25 mouse cellular contexts compared by ENCODE assay signal in genomic region chr10:128968341-128968749, GRCm38 (mm10). TPM values are rescaled to one million over a fixed set of nuclear protein-coding genes. Genes with fewer than 3 reads are reported as not detected.
A peak's percentile ranks its signal among the peaks of the same experiment; 100 is the strongest.
DNase-seq lines count a peak whose midpoint lies in the region; ATAC-seq and TF ChIP-seq lines count a peak whose summit lies in the region.
"Had no signal": no experiment of that assay in that cellular context is flagged by ENCODE, and none has a peak within 500 bp of the region (broad histone marks: within the 10 kb centered on the region; RNA-seq: fewer than 3 reads in every experiment).

No protein-coding gene starts in this region.

- H3K79me2 ChIP-seq in MEL (ENCODE audit: control insufficient read depth, insufficient read depth, low read length, poor library complexity), result no peaks in the 10 kb centered on the region

- 13% methylated on average over 1 of the region's 1 CpGs for WGBS in lung, embryonic 14.5 days
- 5% methylated on average over 1 of the region's 1 CpGs for WGBS in lung, adult 2 months
- WGBS in intestine, embryonic 16.5 days, result 25% methylated on average over 1 of the region's 1 CpGs
- 7% methylated on average over 1 of the region's 1 CpGs for WGBS in stomach, embryonic 15.5 days
- WGBS in hindbrain, embryonic 12.5 days, result 35% methylated on average over 1 of the region's 1 CpGs
- 21% methylated on average over 1 of the region's 1 CpGs for WGBS in heart, embryonic 11.5 days (ENCODE audit: insufficient replicate concordance)

- no peaks in the 10 kb centered on the region for H3K27me3 ChIP-seq in lung, embryonic 14.5 days (ENCODE audit: insufficient read depth, low read length)
- peaks cover 0 to 2% of the 10 kb centered on the region in 2 experiments; a peak in 1 of 4 replicates for H3K27me3 ChIP-seq in MEL (ENCODE audit: control insufficient read depth in 1 of 2, insufficient read depth in 2 of 2, low read length in 2 of 2)
- no peaks in the 10 kb centered on the region for H3K27me3 ChIP-seq in intestine, embryonic 16.5 days (replicated peaks; ENCODE audit: control insufficient read depth, insufficient read depth, low read length)
- no peaks in the 10 kb centered on the region for H3K27me3 ChIP-seq in stomach, embryonic 15.5 days (replicated peaks)
- H3K27me3 ChIP-seq in hindbrain, embryonic 12.5 days, result no peaks in the 10 kb centered on the region
- H3K27me3 ChIP-seq in heart, embryonic 11.5 days (ENCODE audit: control insufficient read depth, insufficient read depth, low read length), result no peaks in the 10 kb centered on the region
- H3K27me3 ChIP-seq: forebrain, embryonic 15.5 days; limb, embryonic 13.5 days; midbrain, embryonic 13.5 days; neural tube, embryonic 13.5 days had no signal

- H3K4me1 ChIP-seq in lung, embryonic 14.5 days (ENCODE audit: insufficient read depth), result no peaks in the 10 kb centered on the region
- H3K4me1 ChIP-seq in lung, adult 2 months (ENCODE audit: control insufficient read depth, insufficient read depth, low read length), result peaks cover 3% of the 10 kb centered on the region; the same call in 1 of the 2 replicates
- H3K4me1 ChIP-seq in MEL (ENCODE audit: control insufficient read depth in 1 of 2, insufficient read depth in 2 of 2, low read length in 2 of 2), result no peaks in the 10 kb centered on the region; a peak in 1 of 4 replicates
- peaks cover 12% of the 10 kb centered on the region; the same call in 1 of the 2 replicates for H3K4me1 ChIP-seq in intestine, embryonic 16.5 days (ENCODE audit: control insufficient read depth, insufficient read depth, low read length)
- H3K4me1 ChIP-seq in stomach, embryonic 15.5 days, result peaks cover 8% of the 10 kb centered on the region; the same call in 1 of the 2 replicates
- no peaks in the 10 kb centered on the region for H3K4me1 ChIP-seq in hindbrain, embryonic 12.5 days
- no peaks in the 10 kb centered on the region for H3K4me1 ChIP-seq in heart, embryonic 11.5 days (ENCODE audit: control insufficient read depth, insufficient read depth, low read length)
- H3K4me1 ChIP-seq: embryonic facial prominence, embryonic 13.5 days; forebrain, embryonic 15.5 days; hindbrain, embryonic 10.5 days; limb, embryonic 13.5 days; liver, embryonic 15.5 days; midbrain, embryonic 13.5 days; neural tube, embryonic 13.5 days had no signal

- no peak overlapping the region for H3K4me2 ChIP-seq in lung, embryonic 14.5 days
- H3K4me2 ChIP-seq in intestine, embryonic 16.5 days (ENCODE audit: low read depth, low read length), result no peak overlapping the region
- no peak overlapping the region for H3K4me2 ChIP-seq in stomach, embryonic 15.5 days
- H3K4me2 ChIP-seq in hindbrain, embryonic 12.5 days (replicated peaks), result no peak overlapping the region
- H3K4me2 ChIP-seq in heart, embryonic 11.5 days, result no peak overlapping the region
- H3K4me2 ChIP-seq: embryonic facial prominence, embryonic 13.5 days; forebrain, embryonic 15.5 days; limb, embryonic 13.5 days; liver, embryonic 15.5 days; midbrain, embryonic 13.5 days; neural tube, embryonic 13.5 days had no signal

- TF ChIP-seq EP300 in MEL (IDR thresholded peaks at IDR 0.05; ENCODE audit: low read depth in 1 of 2, low read length in 2 of 2), result no peak

- no peak overlapping the region for H3K4me3 ChIP-seq in lung, embryonic 14.5 days (ENCODE audit: low read depth, low read length)
- H3K4me3 ChIP-seq in lung, adult 2 months (replicated peaks; ENCODE audit: extremely low read depth, low read depth, low read length), result no peak overlapping the region
- H3K4me3 ChIP-seq in MEL (ENCODE audit: control insufficient read depth in 1 of 2, insufficient read depth in 1 of 2, low read depth in 2 of 2, low read length in 2 of 2), result no peak overlapping the region
- no peak overlapping the region for H3K4me3 ChIP-seq in intestine, embryonic 16.5 days (ENCODE audit: low read length)
- no peak overlapping the region for H3K4me3 ChIP-seq in stomach, embryonic 15.5 days (replicated peaks)
- H3K4me3 ChIP-seq in hindbrain, embryonic 12.5 days, result no peak overlapping the region
- no peak overlapping the region for H3K4me3 ChIP-seq in heart, embryonic 11.5 days (ENCODE audit: low read depth, low read length)
- H3K4me3 ChIP-seq: embryonic facial prominence, embryonic 13.5 days; forebrain, embryonic 15.5 days; hindbrain, embryonic 10.5 days; limb, embryonic 13.5 days; liver, embryonic 15.5 days; midbrain, embryonic 13.5 days; neural tube, embryonic 13.5 days had no signal

- H3K9me3 ChIP-seq in lung, embryonic 14.5 days (ENCODE audit: low read depth, low read length), result no peaks in the 10 kb centered on the region
- no peaks in the 10 kb centered on the region for H3K9me3 ChIP-seq in MEL (replicated peaks; ENCODE audit: insufficient read depth, low read length)
- H3K9me3 ChIP-seq in intestine, embryonic 16.5 days (ENCODE audit: control insufficient read depth, low read length), result no peaks in the 10 kb centered on the region
- no peaks in the 10 kb centered on the region for H3K9me3 ChIP-seq in stomach, embryonic 15.5 days
- H3K9me3 ChIP-seq in hindbrain, embryonic 12.5 days (replicated peaks), result no peaks in the 10 kb centered on the region
- H3K9me3 ChIP-seq in heart, embryonic 11.5 days (replicated peaks; ENCODE audit: control insufficient read depth, low read length), result no peaks in the 10 kb centered on the region
- H3K9me3 ChIP-seq: embryonic facial prominence, embryonic 13.5 days; forebrain, embryonic 15.5 days; hindbrain, embryonic 10.5 days; limb, embryonic 13.5 days; liver, embryonic 15.5 days; midbrain, embryonic 13.5 days; neural tube, embryonic 13.5 days had no signal

- TF ChIP-seq CTCF in lung, embryonic 14.5 days (IDR thresholded peaks at IDR 0.05; ENCODE audit: low read depth), result no peak
- TF ChIP-seq CTCF in lung, adult 2 months (IDR thresholded peaks at IDR 0.05; ENCODE audit: insufficient read depth, low read length), result no peak
- no peak for TF ChIP-seq CTCF in MEL (IDR thresholded peaks at IDR 0.05 in 2 of 3, conservative IDR thresholded peaks at IDR 0.05 in 1 of 3; ENCODE audit: control insufficient read depth in 1 of 3, insufficient read depth in 1 of 3, low read depth in 2 of 3, low read length in 3 of 3, poor library complexity in 1 of 3, severe bottlenecking in 1 of 3)

- no peaks in the 10 kb centered on the region for H3K36me3 ChIP-seq in lung, embryonic 14.5 days (ENCODE audit: insufficient read depth)
- no peaks in the 10 kb centered on the region; a peak in 1 of 4 replicates for H3K36me3 ChIP-seq in MEL (ENCODE audit: control insufficient read depth in 1 of 2, insufficient read depth in 2 of 2, low read length in 2 of 2)
- no peaks in the 10 kb centered on the region for H3K36me3 ChIP-seq in intestine, embryonic 16.5 days (ENCODE audit: control insufficient read depth, insufficient read depth, low read length)
- H3K36me3 ChIP-seq in stomach, embryonic 15.5 days, result no peaks in the 10 kb centered on the region
- H3K36me3 ChIP-seq in hindbrain, embryonic 12.5 days, result no peaks in the 10 kb centered on the region
- no peaks in the 10 kb centered on the region for H3K36me3 ChIP-seq in heart, embryonic 11.5 days (ENCODE audit: control insufficient read depth, insufficient read depth, low read length)
- H3K36me3 ChIP-seq: embryonic facial prominence, embryonic 13.5 days; forebrain, embryonic 15.5 days; hindbrain, embryonic 10.5 days; limb, embryonic 13.5 days; liver, embryonic 15.5 days; midbrain, embryonic 13.5 days; neural tube, embryonic 13.5 days had no signal

- TF ChIP-seq POLR2A in lung, adult 2 months (IDR thresholded peaks at IDR 0.05; ENCODE audit: borderline replicate concordance, extremely low read depth, low read depth, low read length), result no peak
- TF ChIP-seq POLR2A in MEL (IDR thresholded peaks at IDR 0.05; ENCODE audit: control insufficient read depth in 1 of 2, insufficient read depth in 1 of 2, low read depth in 1 of 2, low read length in 2 of 2, poor library complexity in 1 of 2), result no peak

- no peak overlapping the region for H3K9ac ChIP-seq in lung, embryonic 14.5 days
- H3K9ac ChIP-seq in MEL (ENCODE audit: control insufficient read depth, low read depth, low read length, poor library complexity, severe bottlenecking), result no peak overlapping the region
- H3K9ac ChIP-seq in intestine, embryonic 16.5 days (ENCODE audit: low read depth, low read length), result no peak overlapping the region
- H3K9ac ChIP-seq in stomach, embryonic 15.5 days, result no peak overlapping the region
- no peak overlapping the region for H3K9ac ChIP-seq in hindbrain, embryonic 12.5 days
- H3K9ac ChIP-seq in heart, embryonic 11.5 days (ENCODE audit: low read depth, low read length), result no peak overlapping the region
- H3K9ac ChIP-seq: embryonic facial prominence, embryonic 13.5 days; forebrain, embryonic 15.5 days; limb, embryonic 13.5 days; liver, embryonic 15.5 days; midbrain, embryonic 13.5 days; neural tube, embryonic 13.5 days had no signal

- DNase-seq in lung, embryonic 14.5 days, result peak; percentile 59
- no peak for DNase-seq in lung, adult 2 months
- no peak for DNase-seq in MEL (ENCODE audit: low read depth, low spot score)
- no peak for DNase-seq in gastrocnemius, adult 8-10 months (ENCODE audit: low spot score in 2 of 2)
- DNase-seq: cerebellum, adult 9-11 months; right cerebral cortex, adult 18-20 months; thymus, postnatal 4 days had no signal

- no peak for TF ChIP-seq RAD21 in MEL (IDR thresholded peaks at IDR 0.05; ENCODE audit: low read depth, low read length)

- peak; percentile 93 for ATAC-seq in lung, embryonic 14.5 days (ENCODE audit: insufficient read depth)
- ATAC-seq in intestine, embryonic 16.5 days, result peak; percentile 68
- peak; percentile 92 for ATAC-seq in stomach, embryonic 15.5 days (ENCODE audit: insufficient read depth, low FRiP score, low read depth)
- ATAC-seq in hindbrain, embryonic 12.5 days (ENCODE audit: low FRiP score), result no peak
- ATAC-seq in heart, embryonic 11.5 days (replicated peaks; ENCODE audit: insufficient number of reproducible peaks, low FRiP score, low TSS enrichment), result no peak
- ATAC-seq: forebrain, embryonic 15.5 days; midbrain, embryonic 13.5 days had no signal

- peak overlapping the region; percentile 79; the same call in 1 of the 2 replicates for H3K27ac ChIP-seq in lung, embryonic 14.5 days (ENCODE audit: low read depth)
- H3K27ac ChIP-seq in MEL (ENCODE audit: control insufficient read depth, low read depth, low read length), result no peak overlapping the region
- no peak overlapping the region for H3K27ac ChIP-seq in intestine, embryonic 16.5 days (ENCODE audit: low read length)
- H3K27ac ChIP-seq in stomach, embryonic 15.5 days, result peak overlapping the region; percentile 63; the same call in 1 of the 2 replicates
- no peak overlapping the region for H3K27ac ChIP-seq in hindbrain, embryonic 12.5 days
- no peak overlapping the region for H3K27ac ChIP-seq in heart, embryonic 11.5 days (ENCODE audit: low read depth, low read length)
- H3K27ac ChIP-seq: embryonic facial prominence, embryonic 13.5 days; forebrain, embryonic 15.5 days; hindbrain, embryonic 10.5 days; limb, embryonic 13.5 days; liver, embryonic 15.5 days; midbrain, embryonic 13.5 days; neural tube, embryonic 13.5 days had no signal

RNA-seq across cellular contexts. Expression of gene Mettl7b, which starts 7.6 kb away (rescaled TPM):
- not detected in 2 replicates for polyA plus RNA-seq in lung, embryonic 14.5 days (2014; fragmentation: Nextera tagmentation; extraction: Ambion mirVana)
- polyA plus RNA-seq in lung, adult 2 months (2012; rRNA removed), result 0.66 and 0.77 TPM in 2 replicates
- total RNA-seq in MEL (2012; rRNA removed), result not detected in 2 replicates
- not detected for polyA plus RNA-seq in MEL (2012; ENCODE audit: insufficient read depth in 1 of 2, insufficient read length in 2 of 2, low read depth in 1 of 2, low replicate concordance in 2 of 2, missing spikeins in 1 of 2)
- polyA plus RNA-seq in intestine, embryonic 16.5 days (2015; fragmentation: Nextera tagmentation; extraction: Ambion mirVana), result 23.2 and 28.6 TPM in 2 replicates
- 2.2 and 2.8 TPM in 2 replicates for polyA plus RNA-seq in stomach, embryonic 15.5 days (2015; fragmentation: Nextera tagmentation; extraction: Ambion mirVana)
- polyA plus RNA-seq in hindbrain, embryonic 12.5 days (2016; fragmentation: Nextera tagmentation; extraction: Ambion mirVana), result not detected in 2 replicates
- under 1 TPM in 1 of 4 experiments, not detected in 3; 0.32 TPM for total RNA-seq in gastrocnemius, adult 8-10 months (2022)
- polyA plus RNA-seq in heart, embryonic 11.5 days (2014; fragmentation: Nextera tagmentation; extraction: Ambion mirVana), result not detected in 2 replicates
- total RNA-seq: layer of hippocampus, postnatal 25 days; left cerebral cortex, postnatal 14 days; megakaryocyte, adult 5-6 weeks had no signal
- polyA plus RNA-seq: embryonic facial prominence, embryonic 13.5 days; forebrain, embryonic 15.5 days; heart, postnatal 0 days; hindbrain, embryonic 10.5 days; liver, embryonic 15.5 days; midbrain, embryonic 13.5 days had no signal

RNA-seq across cellular contexts. Expression of gene Olfr9, which starts 20.9 kb away (rescaled TPM):
- not detected in 2 replicates for polyA plus RNA-seq in lung, embryonic 14.5 days (2014; fragmentation: Nextera tagmentation; extraction: Ambion mirVana)
- polyA plus RNA-seq in lung, adult 2 months (2012; rRNA removed), result not detected in 2 replicates
- not detected in 2 replicates for total RNA-seq in MEL (2012; rRNA removed)
- not detected for polyA plus RNA-seq in MEL (2012; ENCODE audit: insufficient read depth in 1 of 2, insufficient read length in 2 of 2, low read depth in 1 of 2, low replicate concordance in 2 of 2, missing spikeins in 1 of 2)
- polyA plus RNA-seq in intestine, embryonic 16.5 days (2015; fragmentation: Nextera tagmentation; extraction: Ambion mirVana), result not detected in 2 replicates
- polyA plus RNA-seq in stomach, embryonic 15.5 days (2015; fragmentation: Nextera tagmentation; extraction: Ambion mirVana), result not detected in 2 replicates
- polyA plus RNA-seq in hindbrain, embryonic 12.5 days (2016; fragmentation: Nextera tagmentation; extraction: Ambion mirVana), result not detected in 2 replicates
- total RNA-seq in gastrocnemius, adult 8-10 months (2022), result not detected
- polyA plus RNA-seq in heart, embryonic 11.5 days (2014; fragmentation: Nextera tagmentation; extraction: Ambion mirVana), result not detected in 2 replicates
- total RNA-seq: adrenal gland, adult 18-20 months; gastrocnemius, postnatal 4 days; layer of hippocampus, postnatal 25 days; left cerebral cortex, postnatal 14 days; megakaryocyte, adult 5-6 weeks had no signal
- polyA plus RNA-seq: embryonic facial prominence, embryonic 13.5 days; forebrain, embryonic 15.5 days; heart, postnatal 0 days; hindbrain, embryonic 10.5 days; kidney, embryonic 14.5 days; limb, embryonic 13.5 days; liver, embryonic 15.5 days; midbrain, embryonic 13.5 days; neural tube, embryonic 13.5 days had no signal

RNA-seq across cellular contexts. Expression of gene Itga7, which starts 34.7 kb away (rescaled TPM):
- polyA plus RNA-seq in lung, embryonic 14.5 days (2014; fragmentation: Nextera tagmentation; extraction: Ambion mirVana), result 1.5 and 2.1 TPM in 2 replicates
- polyA plus RNA-seq in lung, adult 2 months (2012; rRNA removed), result 31.5 and 37.6 TPM in 2 replicates
- total RNA-seq in MEL (2012; rRNA removed), result 0.04 and 0.16 TPM in 2 replicates
- polyA plus RNA-seq in MEL (2012; ENCODE audit: insufficient read depth in 1 of 2, insufficient read length in 2 of 2, low read depth in 1 of 2, low replicate concordance in 2 of 2, missing spikeins in 1 of 2), result under 1 TPM in 1 of 2 experiments, not detected in 1; 0.14 TPM
- 3.3 and 3.7 TPM in 2 replicates for polyA plus RNA-seq in intestine, embryonic 16.5 days (2015; fragmentation: Nextera tagmentation; extraction: Ambion mirVana)
- 5.2 and 5.7 TPM in 2 replicates for polyA plus RNA-seq in stomach, embryonic 15.5 days (2015; fragmentation: Nextera tagmentation; extraction: Ambion mirVana)
- polyA plus RNA-seq in hindbrain, embryonic 12.5 days (2016; fragmentation: Nextera tagmentation; extraction: Ambion mirVana), result 3.6 and 4.4 TPM in 2 replicates
- total RNA-seq in gastrocnemius, adult 8-10 months (2022), result 10 to 100 TPM; 63.3 to 69.0 (median 65.3) TPM
- 0.43 and 0.79 TPM in 2 replicates for polyA plus RNA-seq in heart, embryonic 11.5 days (2014; fragmentation: Nextera tagmentation; extraction: Ambion mirVana)
- total RNA-seq: megakaryocyte, adult 5-6 weeks had no signal

RNA-seq across cellular contexts. Expression of gene Olfr763, which starts 42.2 kb away (rescaled TPM):
- not detected in 2 replicates for polyA plus RNA-seq in lung, embryonic 14.5 days (2014; fragmentation: Nextera tagmentation; extraction: Ambion mirVana)
- not detected in 2 replicates for polyA plus RNA-seq in lung, adult 2 months (2012; rRNA removed)
- not detected in 2 replicates for total RNA-seq in MEL (2012; rRNA removed)
- not detected for polyA plus RNA-seq in MEL (2012; ENCODE audit: insufficient read depth in 1 of 2, insufficient read length in 2 of 2, low read depth in 1 of 2, low replicate concordance in 2 of 2, missing spikeins in 1 of 2)
- polyA plus RNA-seq in intestine, embryonic 16.5 days (2015; fragmentation: Nextera tagmentation; extraction: Ambion mirVana), result not detected in 2 replicates
- not detected in 2 replicates for polyA plus RNA-seq in stomach, embryonic 15.5 days (2015; fragmentation: Nextera tagmentation; extraction: Ambion mirVana)
- not detected in 2 replicates for polyA plus RNA-seq in hindbrain, embryonic 12.5 days (2016; fragmentation: Nextera tagmentation; extraction: Ambion mirVana)
- not detected for total RNA-seq in gastrocnemius, adult 8-10 months (2022)
- polyA plus RNA-seq in heart, embryonic 11.5 days (2014; fragmentation: Nextera tagmentation; extraction: Ambion mirVana), result not detected in 2 replicates
- total RNA-seq: adrenal gland, adult 18-20 months; gastrocnemius, postnatal 4 days; layer of hippocampus, postnatal 25 days; left cerebral cortex, postnatal 14 days; megakaryocyte, adult 5-6 weeks had no signal
- polyA plus RNA-seq: embryonic facial prominence, embryonic 13.5 days; forebrain, embryonic 15.5 days; heart, postnatal 0 days; hindbrain, embryonic 10.5 days; kidney, embryonic 14.5 days; limb, embryonic 13.5 days; liver, embryonic 15.5 days; midbrain, embryonic 13.5 days; neural tube, embryonic 13.5 days had no signal

RNA-seq across cellular contexts. Expression of gene Bloc1s1, which starts 44.5 kb away (rescaled TPM):
- polyA plus RNA-seq in lung, embryonic 14.5 days (2014; fragmentation: Nextera tagmentation; extraction: Ambion mirVana), result 175 and 180 TPM in 2 replicates
- polyA plus RNA-seq in lung, adult 2 months (2012; rRNA removed), result 171 and 192 TPM in 2 replicates
- total RNA-seq in MEL (2012; rRNA removed), result 57.7 and 70.6 TPM in 2 replicates
- 10 to 100 TPM in 1 of 2 experiments, not detected in 1; 45.1 TPM for polyA plus RNA-seq in MEL (2012; ENCODE audit: insufficient read depth in 1 of 2, insufficient read length in 2 of 2, low read depth in 1 of 2, low replicate concordance in 2 of 2, missing spikeins in 1 of 2)
- polyA plus RNA-seq in intestine, embryonic 16.5 days (2015; fragmentation: Nextera tagmentation; extraction: Ambion mirVana), result 208 and 220 TPM in 2 replicates
- polyA plus RNA-seq in stomach, embryonic 15.5 days (2015; fragmentation: Nextera tagmentation; extraction: Ambion mirVana), result 190 and 208 TPM in 2 replicates
- 210 and 235 TPM in 2 replicates for polyA plus RNA-seq in hindbrain, embryonic 12.5 days (2016; fragmentation: Nextera tagmentation; extraction: Ambion mirVana)
- total RNA-seq in gastrocnemius, adult 8-10 months (2022), result 100 to 1,000 TPM; 119 to 153 (median 140) TPM
- polyA plus RNA-seq in heart, embryonic 11.5 days (2014; fragmentation: Nextera tagmentation; extraction: Ambion mirVana), result 195 and 206 TPM in 2 replicates

Comparison
In these comparisons a context has a peak if more than half of its experiments do, and no peak if none do; other contexts are left out.
1. ATAC-seq: peak in lung, embryonic 14.5 days (single experiment), intestine, embryonic 16.5 days (single experiment) and stomach, embryonic 15.5 days (single experiment); none in hindbrain, embryonic 12.5 days (single experiment) and heart, embryonic 11.5 days (single experiment).
2. H3K27ac ChIP-seq: peak in lung, embryonic 14.5 days (single experiment) and stomach, embryonic 15.5 days (single experiment); none in MEL (single experiment), intestine, embryonic 16.5 days (single experiment), hindbrain, embryonic 12.5 days (single experiment) and heart, embryonic 11.5 days (single experiment).